Mouse (Mus musculus) gastrocnemius, adult 8-10 months (tissue): Measurements from ENCODE around the gene Cldn14. TPM values are rescaled to one million over a fixed set of nuclear protein-coding genes. Genes with fewer than 3 reads are reported as not detected.

Experiments
- DNase-seq, 2 experiments: peaks; one replicate each; pipeline ENCODE4 v3.0.0; 2022; ENCODE audit warnings: low spot score in 2 of 2
- total RNA-seq, 4 experiments: library from RNA; stranded (reverse); gene quantifications; 2 replicates each; pipeline ENCODE4 v1.2.4; 2022

Gene Cldn14
- total RNA-seq, 4 experiments from 2014 or later = not detected

- DNase-seq = no peak
Measured at GRCm38 (mm10) chr16:93913881-93914576, 94.6 kb downstream of the Cldn14 start.

GRCm38 (mm10) chr16:93912808-93913207, 95.8 kb downstream of the Cldn14 start:
- DNase-seq = no peak

- no peak for DNase-seq
Measured at GRCm38 (mm10) chr16:93912158-93912557, 96.5 kb downstream of the Cldn14 start.

- DNase-seq = no peak
Measured at GRCm38 (mm10) chr16:93910735-93911665, 97.6 kb downstream of the Cldn14 start.

- DNase-seq = no peak
Measured at GRCm38 (mm10) chr16:93909936-93910335, 98.7 kb downstream of the Cldn14 start.

- no peak for DNase-seq
Measured at GRCm38 (mm10) chr16:93908196-93908595, 100.4 kb downstream of the Cldn14 start.

- no peak for DNase-seq
Measured at GRCm38 (mm10) chr16:93907761-93908160, 100.9 kb downstream of the Cldn14 start.

GRCm38 (mm10) chr16:93906156-93907014, 102.3 kb downstream of the Cldn14 start:
- peak; percentile 20 to 25 for DNase-seq

- DNase-seq = no peak
Measured at GRCm38 (mm10) chr16:93903027-93903426, 105.6 kb downstream of the Cldn14 start.

GRCm38 (mm10) chr16:93893285-93893684, 115.4 kb downstream of the Cldn14 start:
- no peak for DNase-seq

GRCm38 (mm10) chr16:93890948-93891604, 117.6 kb downstream of the Cldn14 start:
- no peak for DNase-seq

GRCm38 (mm10) chr16:93888481-93888880, 120.2 kb downstream of the Cldn14 start:
- no peak for DNase-seq

GRCm38 (mm10) chr16:93884722-93885113, 123.9 kb downstream of the Cldn14 start:
- no peak for DNase-seq

GRCm38 (mm10) chr16:93884086-93884721, 124.4 kb downstream of the Cldn14 start:
- no peak for DNase-seq

GRCm38 (mm10) chr16:93883423-93884085, 125.1 kb downstream of the Cldn14 start, which contains the start of gene Chaf1b:
Gene Chaf1b (plus strand): TSS chr16:93883901.
- peak; percentile 91 to 93 for DNase-seq

GRCm38 (mm10) chr16:93877612-93878380, 130.8 kb downstream of the Cldn14 start:
- no peak for DNase-seq

- no peak for DNase-seq
Measured at GRCm38 (mm10) chr16:93874841-93875240, 133.8 kb downstream of the Cldn14 start.
